Comparison of ENCODE assay signal across 9 mouse cellular contexts in the genomic region with DNA sequence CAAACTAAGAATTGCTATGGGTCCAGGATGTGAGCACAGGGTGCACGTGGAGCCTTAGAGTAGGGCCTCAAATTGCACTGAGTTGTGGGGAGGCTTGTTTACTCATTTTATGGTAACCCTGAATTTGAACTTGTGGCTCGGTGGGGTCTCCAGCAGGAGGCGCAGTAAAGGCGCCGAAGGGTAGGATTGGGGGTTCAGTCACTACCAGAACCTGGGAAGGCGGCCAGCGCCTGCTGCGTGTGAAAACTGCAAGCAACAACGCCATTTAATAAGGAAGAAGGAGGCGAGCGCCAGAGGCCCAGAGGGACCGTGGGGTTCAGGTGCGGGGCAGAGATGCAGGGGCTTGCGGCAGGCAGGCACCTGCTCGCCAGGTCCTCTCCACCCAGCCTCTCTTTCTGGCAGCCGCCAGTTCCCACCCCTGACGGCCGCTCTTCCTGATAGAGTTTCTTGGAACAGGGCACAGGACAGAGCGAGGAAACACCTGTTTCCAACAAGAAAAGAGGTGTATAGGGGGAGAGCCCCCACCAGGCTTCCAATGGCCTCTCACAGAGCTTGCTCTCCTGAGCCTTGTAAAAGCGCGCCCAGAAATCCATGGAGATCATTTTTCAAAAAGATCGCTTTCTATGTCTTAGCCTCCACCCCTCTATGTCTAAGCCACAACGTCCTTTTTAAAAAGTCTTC. TPM values are rescaled to one million over a fixed set of nuclear protein-coding genes. Genes with fewer than 3 reads are reported as not detected.
DNase-seq lines count a peak whose midpoint lies in the region; ATAC-seq and TF ChIP-seq lines count a peak whose summit lies in the region.
"Had no signal": no experiment of that assay in that cellular context is flagged by ENCODE, and none has a peak within 500 bp of the region (broad histone marks: within the 10 kb centered on the region; RNA-seq: fewer than 3 reads in every experiment).

No protein-coding gene starts in this region.

- ATAC-seq in heart, embryonic 16.5 days (replicated peaks; ENCODE audit: extremely low read depth, insufficient read depth, low FRiP score) = no peak
- no peak for ATAC-seq in liver, embryonic 13.5 days (ENCODE audit: low read depth)
- ATAC-seq in stomach, embryonic 14.5 days (ENCODE audit: insufficient number of reproducible peaks, insufficient read depth, low FRiP score, low read depth) = no peak

- H3K9me3 ChIP-seq in heart, embryonic 16.5 days (replicated peaks; ENCODE audit: control insufficient read depth, low read length) = no peaks in the 10 kb centered on the region
- H3K9me3 ChIP-seq in liver, embryonic 13.5 days (replicated peaks) = no peaks in the 10 kb centered on the region
- H3K9me3 ChIP-seq in stomach, embryonic 14.5 days (ENCODE audit: control insufficient read depth, low read depth, low read length) = no peaks in the 10 kb centered on the region

- WGBS in thymus, adult 2 months = 6% methylated on average over 22 of the region's 23 CpGs
- 8% methylated on average over 21 of the region's 23 CpGs for WGBS in heart, embryonic 16.5 days
- 14% methylated on average over 22 of the region's 23 CpGs for WGBS in liver, embryonic 13.5 days (ENCODE audit: insufficient replicate concordance)
- 21% methylated on average over 21 of the region's 23 CpGs for WGBS in stomach, embryonic 14.5 days

- peak overlapping the region; percentile 65 for H3K9ac ChIP-seq in heart, embryonic 16.5 days (ENCODE audit: low read length)
- no peak overlapping the region for H3K9ac ChIP-seq in liver, embryonic 13.5 days
- no peak overlapping the region for H3K9ac ChIP-seq in stomach, embryonic 14.5 days (replicated peaks; ENCODE audit: low read depth, low read length)

- peaks cover 4% of the 10 kb centered on the region; the same call in 1 of the 2 replicates for H3K27me3 ChIP-seq in thymus, adult 2 months (ENCODE audit: control insufficient read depth, insufficient read depth, low read length)
- H3K27me3 ChIP-seq in heart, embryonic 16.5 days (ENCODE audit: control insufficient read depth, insufficient read depth, low read length) = peaks cover 19% of the 10 kb centered on the region
- H3K27me3 ChIP-seq in liver, embryonic 13.5 days = peaks cover 73% of the 10 kb centered on the region
- H3K27me3 ChIP-seq in stomach, embryonic 14.5 days (ENCODE audit: control insufficient read depth, insufficient read depth, low read length) = peaks cover 12% of the 10 kb centered on the region; the same call in 1 of the 2 replicates

- peak overlapping the region; percentile 78 for H3K4me2 ChIP-seq in heart, embryonic 16.5 days (ENCODE audit: low read depth, low read length)
- H3K4me2 ChIP-seq in liver, embryonic 13.5 days = peak overlapping the region; percentile 47
- H3K4me2 ChIP-seq in stomach, embryonic 14.5 days (replicated peaks; ENCODE audit: low read depth, low read length) = peak overlapping the region; percentile 52

- peak overlapping the region; percentile 36; the same call in 1 of the 2 replicates for H3K4me3 ChIP-seq in thymus, adult 2 months (ENCODE audit: control insufficient read depth, insufficient read depth, low read length)
- peak overlapping the region; percentile 56 for H3K4me3 ChIP-seq in heart, embryonic 16.5 days (ENCODE audit: low read length)
- H3K4me3 ChIP-seq in liver, embryonic 13.5 days (replicated peaks) = no peak overlapping the region
- peak overlapping the region; percentile 31 for H3K4me3 ChIP-seq in stomach, embryonic 14.5 days (ENCODE audit: low read depth, low read length)
- H3K4me3 ChIP-seq: erythroblast, embryonic 14.5 days had no signal

- no peaks in the 10 kb centered on the region for H3K36me3 ChIP-seq in thymus, adult 2 months (ENCODE audit: control insufficient read depth, insufficient read depth, low read length)
- H3K36me3 ChIP-seq in heart, embryonic 16.5 days (ENCODE audit: control insufficient read depth, insufficient read depth) = no peaks in the 10 kb centered on the region
- no peaks in the 10 kb centered on the region for H3K36me3 ChIP-seq in liver, embryonic 13.5 days
- H3K36me3 ChIP-seq in stomach, embryonic 14.5 days (ENCODE audit: control insufficient read depth, insufficient read depth, low read length) = no peaks in the 10 kb centered on the region

- DNase-seq in adrenal gland, postnatal 10 days = peak; percentile 20
- no peak for DNase-seq in adrenal gland, postnatal 4 days (ENCODE audit: low spot score in 2 of 2)
- DNase-seq in thymus, adult 2 months = peak; percentile 14
- DNase-seq in thymus, postnatal 0 days (ENCODE audit: low spot score) = no peak
- no peak for DNase-seq in liver, embryonic 13.5 days
- DNase-seq in left cerebral cortex, adult 8-10 months (ENCODE audit: low spot score in 2 of 2) = no peak

- no peak overlapping the region for H3K27ac ChIP-seq in thymus, adult 2 months (ENCODE audit: control insufficient read depth, insufficient read depth, low read length)
- no peak overlapping the region for H3K27ac ChIP-seq in heart, embryonic 16.5 days (ENCODE audit: low read length)
- H3K27ac ChIP-seq in liver, embryonic 13.5 days = no peak overlapping the region
- no peak overlapping the region for H3K27ac ChIP-seq in stomach, embryonic 14.5 days (ENCODE audit: low read length)

- no peak for TF ChIP-seq CTCF in thymus, adult 2 months (IDR thresholded peaks at IDR 0.05; ENCODE audit: borderline replicate concordance, control insufficient read depth, extremely low read depth, insufficient read depth, low read length, poor library complexity)

- peaks cover 5% of the 10 kb centered on the region for H3K4me1 ChIP-seq in thymus, adult 2 months (replicated peaks; ENCODE audit: control insufficient read depth, insufficient read depth, low read length)
- H3K4me1 ChIP-seq in heart, embryonic 16.5 days (ENCODE audit: control insufficient read depth, insufficient read depth, low read length) = peaks cover 3% of the 10 kb centered on the region
- no peaks in the 10 kb centered on the region for H3K4me1 ChIP-seq in liver, embryonic 13.5 days (replicated peaks)
- H3K4me1 ChIP-seq in stomach, embryonic 14.5 days (ENCODE audit: control insufficient read depth, insufficient read depth, low read length) = no peaks in the 10 kb centered on the region

- no peak for TF ChIP-seq POLR2A in thymus, adult 2 months (IDR thresholded peaks at IDR 0.05; ENCODE audit: control insufficient read depth, extremely low read depth, insufficient read depth, low read length, poor library complexity)

RNA-seq across cellular contexts. Expression of a gene that starts 1.1 kb away (rescaled TPM):
- total RNA-seq in adrenal gland, postnatal 10 days (2021) = 1 to 10 TPM in 1 of 2 experiments, under 1 TPM in 1; 0.90 to 1.9 TPM
- under 1 TPM; 0.25 to 0.64 TPM for total RNA-seq in adrenal gland, postnatal 4 days (2021)
- polyA plus RNA-seq in thymus, adult 2 months (2012; rRNA removed) = 0.14 and 0.86 TPM in 2 replicates
- polyA plus RNA-seq in thymus, postnatal 0 days (2015; fragmentation: Nextera tagmentation; extraction: Ambion mirVana) = 0.43 and 0.49 TPM in 2 replicates
- 0.96 and 0.98 TPM in 2 replicates for polyA plus RNA-seq in heart, embryonic 16.5 days (2015; fragmentation: Nextera tagmentation; extraction: Ambion mirVana)
- polyA plus RNA-seq in liver, embryonic 13.5 days (2015; fragmentation: Nextera tagmentation; extraction: Ambion mirVana) = not detected in 2 replicates
- 0.20 and 0.35 TPM in 2 replicates for polyA plus RNA-seq in stomach, embryonic 14.5 days (2014; fragmentation: Nextera tagmentation; extraction: Ambion mirVana)
- total RNA-seq in left cerebral cortex, adult 8-10 months (2022) = 1 to 10 TPM in 1 of 4 experiments, under 1 TPM in 3; 0.44 to 1.2 (median 0.53) TPM
- polyA plus RNA-seq: erythroblast, embryonic 14.5 days had no signal

Comparison
In these comparisons a context has a peak if more than half of its experiments do, and no peak if none do; other contexts are left out.
1. DNase-seq: peak in adrenal gland, postnatal 10 days (single experiment) and thymus, adult 2 months (single experiment); none in adrenal gland, postnatal 4 days (0 of 2), thymus, postnatal 0 days (single experiment), liver, embryonic 13.5 days (single experiment) and left cerebral cortex, adult 8-10 months (0 of 2).
2. Peak in every context shown above with its lines, with median percentiles within 50 percentile points of each other: H3K4me2 ChIP-seq.